Mouse (Mus musculus): ENCODE results near the gene Asns. TPM values are rescaled to one million over a fixed set of nuclear protein-coding genes. Genes with fewer than 3 reads are reported as not detected.

The Asns gene
- polyA plus RNA-seq, 1 experiment from 2014 or later, result 316 TPM

- Histone ChIP-seq H3K27me3 (no peaks in the 10 kb centered on the region), H3K4me3 (replicated peaks) (no peak overlapping the region), H3K4me2 (no peak overlapping the region), H3K36me3 (replicated peaks) (no peaks in the 10 kb centered on the region), H3K4me1 (replicated peaks) (peaks cover 8% of the 10 kb centered on the region), H3K9ac (no peak overlapping the region), H3K9me3 (replicated peaks) (no peaks in the 10 kb centered on the region), H3K27ac (replicated peaks) (no peak overlapping the region)
- ATAC-seq (ENCODE audit: insufficient read depth), result no peak
- WGBS (ENCODE audit: insufficient replicate concordance), result 60% methylated on average over 1 of the region's 1 CpGs
These were observed 13.7 kb upstream of the Asns start for GRCm38 (mm10) chr6:7706796-7707195.

GRCm38 (mm10) chr6:7697999-7698699, 5.1 kb upstream of the Asns start:
- H3K36me3 ChIP-seq (replicated peaks), result no peaks in the 10 kb centered on the region
- peak; percentile 78 for ATAC-seq (ENCODE audit: insufficient read depth)
- 30% methylated on average over 6 of the region's 6 CpGs for WGBS (ENCODE audit: insufficient replicate concordance)
- no peaks in the 10 kb centered on the region for H3K9me3 ChIP-seq (replicated peaks)
- peak overlapping the region; percentile 89 for H3K27ac ChIP-seq (replicated peaks)
- peak overlapping the region; percentile 59 for H3K4me2 ChIP-seq
- H3K27me3 ChIP-seq, result no peaks in the 10 kb centered on the region
- peaks cover 56% of the 10 kb centered on the region for H3K4me1 ChIP-seq (replicated peaks)
- H3K9ac ChIP-seq, result 0 out of 2 replicates have a peak overlapping the region, but pooled peaks have one; percentile 23
- peak overlapping the region; percentile 3; the same call in 1 of the 2 replicates for H3K4me3 ChIP-seq (replicated peaks)

DNA sequence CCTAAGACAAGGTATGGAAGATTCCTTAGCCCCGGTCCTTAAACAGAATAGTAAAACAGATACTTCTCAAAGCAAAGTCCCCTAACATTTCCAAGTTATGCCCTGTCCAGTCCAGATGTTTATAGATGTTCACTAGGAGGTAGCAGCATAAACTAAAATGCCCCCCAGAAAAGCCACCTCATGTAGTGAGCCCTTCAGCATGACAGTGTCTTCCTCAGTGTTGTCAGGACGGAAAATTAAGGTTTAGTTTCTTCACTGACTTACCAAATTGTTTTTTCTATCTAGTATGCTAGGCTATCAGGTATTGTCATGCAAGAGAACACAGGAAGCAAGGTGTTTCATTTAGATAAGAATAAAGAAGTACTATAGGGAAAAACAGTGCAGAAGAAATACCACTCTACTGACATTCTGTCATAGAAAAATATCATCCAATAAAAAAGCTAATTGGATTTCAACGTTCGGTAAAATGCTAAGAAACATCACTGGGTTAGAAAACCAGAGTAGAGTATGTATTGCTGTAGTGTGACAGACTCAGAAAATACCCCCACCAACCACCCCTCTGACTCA, 4.1 kb upstream of the Asns start:
- Histone ChIP-seq H3K4me1 (replicated peaks) (peaks cover 57% of the 10 kb centered on the region), H3K9me3 (replicated peaks) (no peaks in the 10 kb centered on the region), H3K36me3 (replicated peaks) (no peaks in the 10 kb centered on the region), H3K27ac (replicated peaks) (peak overlapping the region; percentile 89), H3K4me2 (peak overlapping the region; percentile 59), H3K27me3 (no peaks in the 10 kb centered on the region), H3K4me3 (replicated peaks) (no peak overlapping the region), H3K9ac (no peak overlapping the region)
- ATAC-seq (ENCODE audit: insufficient read depth), result no peak
- 28% methylated on average over 4 of the region's 4 CpGs for WGBS (ENCODE audit: insufficient replicate concordance)

DNA sequence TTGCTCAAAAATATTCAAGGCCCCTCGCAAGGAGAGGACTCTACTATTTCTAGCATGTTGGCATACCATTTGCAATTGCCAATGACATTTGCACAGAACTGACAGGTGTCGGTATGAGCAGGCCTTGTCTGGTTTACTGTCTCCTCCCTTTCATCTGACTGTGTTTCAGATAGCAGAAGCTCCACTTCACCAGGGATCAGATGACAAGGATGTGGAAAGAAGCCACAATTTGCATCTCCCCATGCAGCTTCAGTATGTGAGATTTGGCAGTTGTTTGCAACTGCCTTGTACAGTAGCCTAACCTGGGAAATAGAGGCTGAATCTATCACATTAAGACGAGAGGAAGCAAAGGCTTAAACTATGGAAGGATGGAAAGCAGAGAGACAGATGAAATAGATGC, 3.6 kb upstream of the Asns start:
- Histone ChIP-seq H3K4me3 (replicated peaks) (no peak overlapping the region), H3K27me3 (no peaks in the 10 kb centered on the region), H3K36me3 (replicated peaks) (no peaks in the 10 kb centered on the region), H3K9ac (no peak overlapping the region), H3K27ac (replicated peaks) (peak overlapping the region; percentile 89), H3K4me1 (replicated peaks) (peaks cover 57% of the 10 kb centered on the region), H3K9me3 (replicated peaks) (no peaks in the 10 kb centered on the region), H3K4me2 (peak overlapping the region; percentile 13; the same call in 1 of the 2 replicates)
- no peak for ATAC-seq (ENCODE audit: insufficient read depth)
- WGBS (ENCODE audit: insufficient replicate concordance), result 34% methylated on average over 3 of the region's 3 CpGs

DNA sequence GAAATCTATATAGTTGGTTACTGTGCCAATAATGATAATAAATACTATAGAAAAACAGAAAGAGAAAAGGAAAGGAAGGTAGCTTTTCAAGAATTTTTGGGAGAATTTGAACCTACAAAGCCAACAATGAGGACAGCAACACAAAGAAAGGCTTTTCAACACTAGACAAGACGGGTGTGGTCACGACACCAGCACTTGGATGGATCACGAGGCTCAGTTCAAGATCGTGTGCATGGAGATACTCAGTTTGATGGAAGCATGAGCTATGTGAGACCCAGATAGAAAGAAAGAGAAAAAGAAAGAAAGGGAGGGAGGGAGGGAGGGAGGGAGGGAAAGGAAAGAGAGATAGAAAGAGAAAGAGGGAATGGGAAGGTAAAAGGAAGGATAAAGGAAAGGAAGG, 2.8 kb upstream of the Asns start:
- 0 out of 2 replicates have a peak overlapping the region, but pooled peaks have one; percentile 13 for H3K4me2 ChIP-seq
- peaks cover 65% of the 10 kb centered on the region for H3K4me1 ChIP-seq (replicated peaks)
- H3K4me3 ChIP-seq (replicated peaks), result no peak overlapping the region
- no peaks in the 10 kb centered on the region; the same call in 1 of the 2 replicates for H3K36me3 ChIP-seq (replicated peaks)
- no peak overlapping the region for H3K9ac ChIP-seq
- H3K9me3 ChIP-seq (replicated peaks), result no peaks in the 10 kb centered on the region
- no peak for ATAC-seq (ENCODE audit: insufficient read depth)
- peak overlapping the region; percentile 89 for H3K27ac ChIP-seq (replicated peaks)
- 34% methylated on average over 4 of the region's 4 CpGs for WGBS (ENCODE audit: insufficient replicate concordance)
- H3K27me3 ChIP-seq, result no peaks in the 10 kb centered on the region

- Histone ChIP-seq H3K27me3 (no peaks in the 10 kb centered on the region), H3K4me1 (replicated peaks) (peaks cover 76% of the 10 kb centered on the region), H3K36me3 (replicated peaks) (peaks cover 17% of the 10 kb centered on the region), H3K4me3 (replicated peaks) (peak overlapping the region; percentile 75; the same call in 1 of the 2 replicates), H3K27ac (replicated peaks) (peak overlapping the region; percentile 88), H3K9ac (no peak overlapping the region), H3K4me2 (peak overlapping the region; percentile 83), H3K9me3 (replicated peaks) (no peaks in the 10 kb centered on the region)
- ATAC-seq (ENCODE audit: insufficient read depth), result no peak
- 51% methylated on average over 5 of the region's 5 CpGs for WGBS (ENCODE audit: insufficient replicate concordance)
These were observed 612 bp upstream of the Asns start for GRCm38 (mm10) chr6:7693666-7694065.

DNA sequence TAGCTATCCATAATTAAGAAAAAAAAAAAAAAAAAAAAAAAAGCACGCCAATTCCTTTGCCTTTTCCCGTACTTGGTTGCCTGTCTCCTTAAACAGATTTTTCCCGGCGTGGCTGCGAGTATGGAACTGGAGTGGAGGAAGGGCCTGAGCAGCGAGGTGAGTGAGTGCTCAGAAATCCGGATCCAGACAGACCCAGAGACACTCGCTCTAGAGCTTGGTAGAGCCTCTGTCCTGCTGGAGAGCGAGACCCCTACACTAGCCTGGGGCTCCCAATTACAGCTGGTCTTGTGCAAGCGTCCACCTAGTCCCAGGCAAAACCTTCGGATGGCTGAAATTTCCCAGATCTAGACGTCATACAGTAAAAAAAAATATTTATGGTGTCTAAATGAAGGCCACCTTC, 603 bp downstream of the Asns start:
- under 1% methylated on average over 12 of the region's 12 CpGs for WGBS (ENCODE audit: insufficient replicate concordance)
- Histone ChIP-seq H3K27ac (replicated peaks) (peak overlapping the region; percentile 88), H3K36me3 (replicated peaks) (peaks cover 25% of the 10 kb centered on the region), H3K27me3 (no peaks in the 10 kb centered on the region), H3K4me3 (replicated peaks) (peak overlapping the region; percentile 75), H3K9me3 (replicated peaks) (no peaks in the 10 kb centered on the region), H3K9ac (peak overlapping the region; percentile 78), H3K4me2 (peak overlapping the region; percentile 83), H3K4me1 (replicated peaks) (peaks cover 74% of the 10 kb centered on the region)
- peak; percentile 25 for ATAC-seq (ENCODE audit: insufficient read depth)

- Histone ChIP-seq H3K9ac (peak overlapping the region; percentile 78), H3K4me2 (peak overlapping the region; percentile 83), H3K27ac (replicated peaks) (peak overlapping the region; percentile 88; the same call in 1 of the 2 replicates), H3K4me1 (replicated peaks) (peaks cover 74% of the 10 kb centered on the region), H3K9me3 (replicated peaks) (no peaks in the 10 kb centered on the region), H3K27me3 (no peaks in the 10 kb centered on the region), H3K4me3 (replicated peaks) (peak overlapping the region; percentile 75), H3K36me3 (replicated peaks) (peaks cover 30% of the 10 kb centered on the region)
- no peak for ATAC-seq (ENCODE audit: insufficient read depth)
- 23% methylated on average over 15 of the region's 15 CpGs for WGBS (ENCODE audit: insufficient replicate concordance)
These were observed 1.0 kb downstream of the Asns start for GRCm38 (mm10) chr6:7692037-7692436.

- Histone ChIP-seq H3K36me3 (replicated peaks) (peaks cover 45% of the 10 kb centered on the region), H3K9me3 (replicated peaks) (no peaks in the 10 kb centered on the region), H3K4me2 (peak overlapping the region; percentile 83), H3K9ac (0 out of 2 replicates have a peak overlapping the region, but pooled peaks have one; percentile 78), H3K4me1 (replicated peaks) (peaks cover 69% of the 10 kb centered on the region), H3K27me3 (no peaks in the 10 kb centered on the region), H3K4me3 (replicated peaks) (peak overlapping the region; percentile 75), H3K27ac (replicated peaks) (peak overlapping the region; percentile 70; the same call in 1 of the 2 replicates)
- ATAC-seq (ENCODE audit: insufficient read depth), result no peak
- 70% methylated on average over 9 of the region's 9 CpGs for WGBS (ENCODE audit: insufficient replicate concordance)
These were observed 2.6 kb downstream of the Asns start for GRCm38 (mm10) chr6:7690456-7690855.

- Histone ChIP-seq H3K27ac (replicated peaks) (0 out of 2 replicates have a peak overlapping the region, but pooled peaks have one; percentile 39), H3K4me1 (replicated peaks) (peaks cover 61% of the 10 kb centered on the region), H3K9me3 (replicated peaks) (no peaks in the 10 kb centered on the region), H3K4me3 (replicated peaks) (no peak overlapping the region; the same call in 1 of the 2 replicates), H3K4me2 (peak overlapping the region; percentile 83), H3K9ac (no peak overlapping the region), H3K27me3 (no peaks in the 10 kb centered on the region), H3K36me3 (replicated peaks) (peaks cover 58% of the 10 kb centered on the region)
- ATAC-seq (ENCODE audit: insufficient read depth), result no peak
- 77% methylated on average over 12 of the region's 12 CpGs for WGBS (ENCODE audit: insufficient replicate concordance)
These were observed 3.9 kb downstream of the Asns start for GRCm38 (mm10) chr6:7689180-7689579.

GRCm38 (mm10) chr6:7686047-7686446, 7.0 kb downstream of the Asns start:
- peaks cover 47% of the 10 kb centered on the region for H3K4me1 ChIP-seq (replicated peaks)
- no peak overlapping the region for H3K27ac ChIP-seq (replicated peaks)
- WGBS (ENCODE audit: insufficient replicate concordance), result 53% methylated on average over 2 of the region's 2 CpGs
- no peak overlapping the region for H3K9ac ChIP-seq
- no peak overlapping the region for H3K4me3 ChIP-seq (replicated peaks)
- H3K4me2 ChIP-seq, result no peak overlapping the region
- H3K27me3 ChIP-seq, result no peaks in the 10 kb centered on the region
- no peaks in the 10 kb centered on the region for H3K9me3 ChIP-seq (replicated peaks)
- ATAC-seq (ENCODE audit: insufficient read depth), result no peak
- H3K36me3 ChIP-seq (replicated peaks), result peaks cover 87% of the 10 kb centered on the region
